Mouse (Mus musculus) MEL (cell line): ENCODE data around the gene Pelp1. TPM values are rescaled to one million over a fixed set of nuclear protein-coding genes. Genes with fewer than 3 reads are reported as not detected.
A peak's percentile ranks its signal among the peaks of the same experiment; 100 is the strongest.

Source experiments
- DNase-seq: peaks from one replicate; pipeline ENCODE4 v3.0.0; 2011; ENCODE audit warnings: low read depth, low spot score
- H3K27ac ChIP-seq: 2 replicates; pipeline ENCODE4 v1.5.1; 2012; ENCODE audit warnings: low read depth, mild to moderate bottlenecking, control low read depth, low read length, moderate library complexity; ENCODE audit not compliant: control insufficient read depth
- H3K27me3 ChIP-seq, 2 experiments: fragments of 150-350 bp in 1 of 2; sonication (generic) in 1 of 2; 2 replicates each; pipeline ENCODE4 v1.6.1; 2012; ENCODE audit warnings: low read length in 2 of 2, mild to moderate bottlenecking in 2 of 2, improper control_type of control experiment in 1 of 2, moderate library complexity in 1 of 2; ENCODE audit not compliant: insufficient read depth in 2 of 2, control insufficient read depth in 1 of 2
- H3K36me3 ChIP-seq, 2 experiments: 2 replicates each; pipeline ENCODE4 v1.6.1; 2012 to 2014; ENCODE audit warnings: low read length in 2 of 2, improper control_type of control experiment in 1 of 2, inconsistent platforms in 1 of 2, mild to moderate bottlenecking in 1 of 2; ENCODE audit not compliant: insufficient read depth in 2 of 2, control insufficient read depth in 1 of 2
- H3K4me1 ChIP-seq, 2 experiments: fragments of 150-350 bp in 1 of 2; sonication (generic) in 1 of 2; 2 replicates each; pipeline ENCODE4 v1.6.1; 2012; ENCODE audit warnings: low read length in 2 of 2, improper control_type of control experiment in 1 of 2, mild to moderate bottlenecking in 1 of 2; ENCODE audit not compliant: insufficient read depth in 2 of 2, control insufficient read depth in 1 of 2
- H3K4me3 ChIP-seq, 2 experiments: fragments of 150-350 bp in 1 of 2; sonication (generic) in 1 of 2; 2 replicates each; pipeline ENCODE4 v1.5.1; 2012; ENCODE audit warnings: low read depth in 2 of 2, low read length in 2 of 2, mild to moderate bottlenecking in 2 of 2, moderate library complexity in 2 of 2, control low read depth in 1 of 2, improper control_type of control experiment in 1 of 2; ENCODE audit not compliant: control insufficient read depth in 1 of 2, insufficient read depth in 1 of 2
- H3K79me2 ChIP-seq: 2 replicates; pipeline ENCODE4 v1.6.1; 2012; ENCODE audit warnings: mild to moderate bottlenecking, low read length, moderate library complexity; ENCODE audit not compliant: control insufficient read depth, poor library complexity, insufficient read depth
- H3K9ac ChIP-seq: 2 replicates; pipeline ENCODE4 v1.6.1; 2012; ENCODE audit warnings: low read depth, mild to moderate bottlenecking, control low read depth, low read length, moderate library complexity; ENCODE audit not compliant: control insufficient read depth, poor library complexity, severe bottlenecking
- H3K9me3 ChIP-seq: fragments of 150-350 bp; sonication (generic); replicated peaks from 2 replicates; pipeline ENCODE4 v1.6.1; 2012; ENCODE audit warnings: mild to moderate bottlenecking, low read length, improper control_type of control experiment, moderate library complexity; ENCODE audit not compliant: insufficient read depth
- BHLHE40 ChIP-seq: IDR thresholded peaks from 2 replicates; pipeline ENCODE4 v1.6.1; 2012; ENCODE audit warnings: low read depth, mild to moderate bottlenecking, inconsistent platforms, low read length, improper control_type of control experiment, borderline replicate concordance
- CHD2 ChIP-seq: IDR thresholded peaks from 2 replicates; pipeline ENCODE4 v1.6.1; 2011; ENCODE audit warnings: low read length, improper control_type of control experiment
- ETS1 ChIP-seq: IDR thresholded peaks from 2 replicates; pipeline ENCODE4 v1.6.1; 2012; ENCODE audit warnings: low read depth, mild to moderate bottlenecking, inconsistent platforms, low read length, improper control_type of control experiment, moderate library complexity
- KAT2A ChIP-seq: conservative IDR thresholded peaks from 2 replicates; pipeline ENCODE4 v1.6.1; 2012; ENCODE audit warnings: low read depth, low read length, improper control_type of control experiment, inconsistent platforms
- MAFK ChIP-seq: IDR thresholded peaks from 2 replicates; pipeline ENCODE4 v1.6.1; 2011; ENCODE audit warnings: low read depth, mild to moderate bottlenecking, low read length, improper control_type of control experiment, borderline replicate concordance
- MAZ ChIP-seq: IDR thresholded peaks from 2 replicates; pipeline ENCODE4 v1.6.1; 2012; ENCODE audit warnings: low read depth, mild to moderate bottlenecking, inconsistent platforms, low read length, improper control_type of control experiment
- MYC ChIP-seq: IDR thresholded peaks from 2 replicates; pipeline ENCODE4 v1.6.1; 2011; ENCODE audit warnings: low read depth, mild to moderate bottlenecking, low read length, improper control_type of control experiment, moderate library complexity
- NELFE ChIP-seq: IDR thresholded peaks from 2 replicates; pipeline ENCODE4 v1.6.1; 2011; ENCODE audit warnings: low read depth, low read length, improper control_type of control experiment
- POLR2AphosphoS2 ChIP-seq: IDR thresholded peaks from 2 replicates; pipeline ENCODE4 v1.6.1; 2011; ENCODE audit warnings: low read length, improper control_type of control experiment
- POLR2AphosphoS5 ChIP-seq: IDR thresholded peaks from 2 replicates; pipeline ENCODE4 v1.6.1; 2012; ENCODE audit warnings: low read depth, borderline replicate concordance, mild to moderate bottlenecking, inconsistent platforms, low read length, moderate library complexity, mixed read lengths
- RAD21 ChIP-seq: IDR thresholded peaks from 2 replicates; pipeline ENCODE4 v1.6.1; 2011; ENCODE audit warnings: mild to moderate bottlenecking, low read depth, low read length, improper control_type of control experiment
- SMC3 ChIP-seq: IDR thresholded peaks from 2 replicates; pipeline ENCODE4 v1.6.1; 2011; ENCODE audit warnings: low read depth, low read length, improper control_type of control experiment
- TAL1 ChIP-seq: IDR thresholded peaks from 2 replicates; pipeline ENCODE4 v1.6.1; 2012; ENCODE audit warnings: mild to moderate bottlenecking, inconsistent platforms, low read length, moderate library complexity, mixed read lengths
- TBP ChIP-seq: IDR thresholded peaks from 2 replicates; pipeline ENCODE4 v1.8.0; 2011; ENCODE audit warnings: low read depth, low read length, improper control_type of control experiment
- TCF12 ChIP-seq: IDR thresholded peaks from 2 replicates; pipeline ENCODE4 v1.6.1; 2014; ENCODE audit warnings: low read depth, mild to moderate bottlenecking, inconsistent platforms, low read length, improper control_type of control experiment, moderate library complexity
- USF1 ChIP-seq: IDR thresholded peaks from 2 replicates; pipeline ENCODE4 v1.6.1; 2014; ENCODE audit warnings: low read depth, mild to moderate bottlenecking, inconsistent platforms, low read length, improper control_type of control experiment, moderate library complexity
- ZC3H11A ChIP-seq: IDR thresholded peaks from 2 replicates; pipeline ENCODE4 v1.6.1; 2012; ENCODE audit warnings: low read depth, mild to moderate bottlenecking, inconsistent platforms, low read length, improper control_type of control experiment
- ZMIZ1 ChIP-seq: IDR thresholded peaks from 2 replicates; pipeline ENCODE4 v1.6.1; 2012; ENCODE audit warnings: low read depth, mild to moderate bottlenecking, inconsistent platforms, low read length, improper control_type of control experiment, moderate library complexity
- polyA plus RNA-seq, 2 experiments: library from polyadenylated mRNA; stranded (reverse) in 1 of 2; unstranded in 1 of 2; fragments of >175 nt in 1 of 2; fragments of >200 nt in 1 of 2; gene quantifications; 2 replicates each; pipeline versions ENCODE4 v1.2.1 to v1.2.4; 2012; ENCODE audit warnings: low replicate concordance in 2 of 2, low read depth in 1 of 2; ENCODE audit not compliant: insufficient read length in 2 of 2, insufficient read depth in 1 of 2, missing spikeins in 1 of 2
- total RNA-seq: library from RNA; depleted of rRNA; stranded (reverse); fragments of 300-350 nt; gene quantifications from 2 replicates; pipeline ENCODE4 v1.2.3, GENCODE M21; 2012

Pelp1 gene
- total and polyA plus RNA-seq, 3 experiments = 50.6 to 70.1 TPM; not detected in 1

DNA sequence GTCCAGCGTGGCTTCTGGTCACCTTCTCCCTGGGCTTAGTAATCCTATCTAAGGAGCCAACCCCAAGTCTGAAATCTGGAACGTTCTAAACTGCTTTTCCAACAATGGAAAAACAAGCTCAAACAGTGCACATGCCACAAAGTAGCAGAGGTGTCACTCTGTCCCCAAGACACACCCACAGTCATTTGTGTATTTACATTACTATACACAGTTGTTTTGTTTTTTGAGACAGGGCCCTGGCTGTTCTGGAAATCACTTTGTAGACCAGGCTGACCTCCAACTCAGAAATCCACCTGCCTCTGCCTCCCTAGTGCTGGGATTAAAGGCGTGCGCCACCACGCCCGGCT is 439 bp upstream of the Pelp1 start:
- H3K9ac ChIP-seq = peak overlapping the region; percentile 93
- peak overlapping the region; percentile 79 for H3K27ac ChIP-seq

DNA sequence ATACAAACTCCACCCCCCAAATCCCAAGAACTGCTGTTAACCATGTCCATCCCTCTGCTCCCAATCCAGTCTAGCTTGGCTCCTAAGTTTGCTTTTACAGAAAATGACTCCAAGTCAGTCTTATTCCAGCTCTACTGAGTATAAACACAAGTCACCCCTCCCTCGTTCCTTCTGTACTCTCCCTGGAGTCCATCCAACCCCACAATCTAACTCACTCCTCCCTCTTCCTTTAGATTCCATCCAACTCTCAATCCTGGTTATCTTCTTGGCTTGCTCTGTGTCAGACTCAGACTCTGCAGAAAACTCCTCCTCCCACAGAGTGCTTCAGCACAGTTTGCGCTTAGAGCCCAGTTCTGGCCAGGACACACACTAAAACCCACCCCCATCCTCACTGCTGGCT is 6.2 kb downstream of the Pelp1 start:
- peaks cover 5 to 13% of the 10 kb centered on the region in 2 experiments; a peak in 3 of 4 replicates for H3K4me1 ChIP-seq
- peaks cover 29% of the 10 kb centered on the region for H3K79me2 ChIP-seq
- no peaks in the 10 kb centered on the region for H3K9me3 ChIP-seq
- H3K36me3 ChIP-seq = peaks cover 15 to 26% of the 10 kb centered on the region in 2 experiments
- TF ChIP-seq SMC3 = no peak
- TF ChIP-seq, all 39 proteins: peak for 0
- H3K4me3 ChIP-seq = no peak overlapping the region
- no peak overlapping the region for H3K27ac ChIP-seq
- no peak overlapping the region for H3K9ac ChIP-seq
- DNase-seq = no peak
- H3K27me3 ChIP-seq = no peaks in the 10 kb centered on the region

More for the DNA sequence above, 439 bp upstream of the Pelp1 start:
- peak overlapping the region; percentile 39 to 93 for H3K4me3 ChIP-seq
- no peaks in the 10 kb centered on the region for H3K27me3 ChIP-seq
- no peaks in the 10 kb centered on the region for H3K9me3 ChIP-seq
- TF ChIP-seq ZMIZ1 (no peak), TCF12 (no peak), CHD2 (no peak), RAD21 (no peak), MAFK (no peak), TAL1 (no peak), ETS1 (no peak), KAT2A (no peak), POLR2AphosphoS5 (no peak), ZC3H11A (no peak), MAZ (no peak), BHLHE40 (no peak), NELFE (no peak), MYC (no peak; the same call in 1 of the 2 replicates), USF1 (no peak), POLR2AphosphoS2 (no peak)
- H3K79me2 ChIP-seq = peaks cover 42% of the 10 kb centered on the region
- peaks cover 0 to 15% of the 10 kb centered on the region in 2 experiments; a peak in 3 of 4 replicates for H3K36me3 ChIP-seq
- no peak for DNase-seq
- peaks cover 5 to 13% of the 10 kb centered on the region in 2 experiments; a peak in 3 of 4 replicates for H3K4me1 ChIP-seq

DNA sequence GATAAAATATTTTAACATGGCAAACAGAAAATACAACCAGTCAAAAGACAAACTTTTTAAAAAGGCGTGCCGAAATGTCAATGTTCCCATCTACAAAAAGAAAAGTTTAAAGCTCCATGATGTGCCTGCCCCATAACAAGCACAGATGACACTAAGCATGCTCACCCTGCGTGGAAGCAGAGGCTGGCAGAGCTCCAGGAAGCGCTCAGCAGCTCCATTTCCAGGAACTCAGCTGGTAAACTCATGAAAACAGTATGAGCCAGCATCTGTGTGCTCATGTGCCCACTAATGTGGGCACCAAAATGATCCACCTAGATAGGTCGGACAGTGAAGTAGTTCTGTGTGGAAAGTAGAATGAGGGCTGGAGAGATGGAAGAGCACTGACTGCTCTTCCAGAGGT is 20.4 kb downstream of the Pelp1 start:
- peak; percentile 45 for DNase-seq
- H3K4me3 ChIP-seq = no peak overlapping the region
- TF ChIP-seq ETS1 = 0 out of 2 replicates have a peak, but pooled peaks have one; percentile 15
- no peak for TF ChIP-seq TBP
- H3K9me3 ChIP-seq = no peaks in the 10 kb centered on the region
- peaks cover 0 to 15% of the 10 kb centered on the region in 2 experiments; a peak in 2 of 4 replicates for H3K36me3 ChIP-seq
- no peaks in the 10 kb centered on the region for H3K79me2 ChIP-seq
- no peak overlapping the region for H3K27ac ChIP-seq
- no peak overlapping the region for H3K9ac ChIP-seq
- no peaks in the 10 kb centered on the region for H3K27me3 ChIP-seq
- H3K4me1 ChIP-seq = no peaks in the 10 kb centered on the region
